Mouse (Mus musculus) naive thymus-derived CD4-positive, alpha-beta T cell, adult 2 months (primary cell): ENCODE measurements around the gene Pde6d.
"Not testable (repeated sequence)": the region's sequence is repeated elsewhere in the genome, so short reads cannot be mapped to it uniquely, and the experiment has no call there.

ENCODE experiments used
- DNase-seq: peaks from one replicate; pipeline ENCODE4 v3.0.0-alpha.2; 2011; ENCODE audit warnings: low read depth

The Pde6d gene

GRCm38 (mm10) chr1:86526116-86526788 is 56.2 kb downstream of the Pde6d start, which contains the start of gene Ptma:
Gene Ptma, plus strand, starts transcription at chr1:86526726.
- peak; percentile 99 for DNase-seq

- DNase-seq, result peak; percentile 98
These were observed 56.8 kb downstream of the Pde6d start for GRCm38 (mm10) chr1:86525499-86526115.

GRCm38 (mm10) chr1:86524619-86525498 is 57.6 kb downstream of the Pde6d start:
- DNase-seq, result no peak

GRCm38 (mm10) chr1:86523776-86524618 is 58.4 kb downstream of the Pde6d start:
- DNase-seq, result peak; percentile 48

- peak; percentile 32 for DNase-seq
These were observed 60.0 kb downstream of the Pde6d start for GRCm38 (mm10) chr1:86522286-86522871.

- DNase-seq, result peak; percentile 46
These were observed 62.1 kb downstream of the Pde6d start for GRCm38 (mm10) chr1:86520361-86520760.

GRCm38 (mm10) chr1:86517076-86517475 is 65.4 kb downstream of the Pde6d start:
- DNase-seq, result no peak

- peak; percentile 60 for DNase-seq
These were observed 66.6 kb downstream of the Pde6d start for GRCm38 (mm10) chr1:86515715-86516410.

- not testable (repeated sequence) for DNase-seq
These were observed 69.4 kb downstream of the Pde6d start for GRCm38 (mm10) chr1:86513031-86513430.

GRCm38 (mm10) chr1:86512154-86512720 is 70.2 kb downstream of the Pde6d start:
- peak; percentile 29 for DNase-seq

- peak; percentile 11 for DNase-seq
These were observed 71.6 kb downstream of the Pde6d start for GRCm38 (mm10) chr1:86510676-86511441.

GRCm38 (mm10) chr1:86510266-86510665 is 72.2 kb downstream of the Pde6d start:
- peak; percentile 35 for DNase-seq

GRCm38 (mm10) chr1:86509410-86509809 is 73.0 kb downstream of the Pde6d start:
- DNase-seq, result peak; percentile 92

- DNase-seq, result peak; percentile 12
These were observed 74.6 kb downstream of the Pde6d start for GRCm38 (mm10) chr1:86507866-86508265.

- DNase-seq, result peak; percentile 23
These were observed 76.0 kb downstream of the Pde6d start for GRCm38 (mm10) chr1:86506420-86506819.

- DNase-seq, result peak; percentile 26
These were observed 77.0 kb downstream of the Pde6d start for GRCm38 (mm10) chr1:86505461-86505860.

- peak; percentile 44 for DNase-seq
These were observed 77.6 kb downstream of the Pde6d start for GRCm38 (mm10) chr1:86504697-86505421.

- DNase-seq, result peak; percentile 85
These were observed 78.3 kb downstream of the Pde6d start for GRCm38 (mm10) chr1:86503906-86504696.
